Mouse (Mus musculus) E14TG2a.4 (cell line): ENCODE results near the gene Dtymk.

Source experiments
- CTCF ChIP-seq: conservative IDR thresholded peaks from 2 replicates; pipeline ENCODE4 v1.5.1; 2014; ENCODE audit warnings: low read length
- POU5F1 ChIP-seq: IDR thresholded peaks from 2 replicates; pipeline ENCODE4 v1.6.1; 2014; ENCODE audit warnings: low read length, borderline replicate concordance

DNA sequence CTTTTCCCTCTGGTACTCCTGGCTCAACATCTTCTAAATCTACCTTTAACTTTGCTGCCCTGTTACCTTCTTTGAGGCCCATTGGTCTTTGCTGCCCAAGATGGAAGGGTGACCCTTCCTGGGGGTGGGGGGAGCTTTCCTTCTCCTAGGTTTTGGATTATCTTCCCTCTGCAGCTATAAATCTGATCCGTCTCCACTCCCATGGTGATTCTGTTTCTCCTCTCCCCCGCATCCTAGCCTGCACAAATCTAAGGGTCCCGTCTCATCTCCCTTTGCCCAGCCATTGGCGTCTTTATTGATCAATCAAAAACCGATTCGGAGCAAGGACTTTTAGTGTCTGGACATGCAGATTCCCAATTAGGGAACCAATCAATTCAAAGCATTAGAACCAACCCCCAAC lies 34.1 kb downstream of the Dtymk start:
- TF ChIP-seq CTCF (no peak), POU5F1 (no peak)
